Mouse (Mus musculus) liver, embryonic 14.5 days (tissue): ENCODE measurements at regions not wholly inside any gene's neighbourhood (a gene's known extent, or its start where the extent isn't known, plus 50 kb on each side); places are given as distances from the start of the nearest gene placed in this dataset.

Source experiments
- CTCF ChIP-seq: IDR thresholded peaks from 2 replicates; pipeline ENCODE4 v1.5.1; 2016; ENCODE audit warnings: antibody characterized with exemption, low read depth, control low read depth
- EP300 ChIP-seq: IDR thresholded peaks from 2 replicates; pipeline ENCODE4 v1.6.1; 2016; ENCODE audit warnings: antibody characterized with exemption, low read depth

- TF ChIP-seq EP300 (no peak), CTCF (no peak)
Measured at GRCm38 (mm10) chr5:29894606-29895595, 118.0 kb upstream of the Il6 start.
